Mouse (Mus musculus) 3134 (cell line): Measurements from ENCODE around the gene Pitx2.
A peak's percentile ranks its signal among the peaks of the same experiment; 100 is the strongest.

Experiments
- DNase-seq: peaks from one replicate; pipeline ENCODE4 v3.0.0-alpha.2; 2011; ENCODE audit warnings: low spot score; ENCODE audit not compliant: insufficient read length; ENCODE audit errors: extremely low read depth

Gene Pitx2

GRCm38 (mm10) chr3:129254246-129254645 lies 54.6 kb downstream of the Pitx2 start:
- DNase-seq, result no peak

- no peak for DNase-seq
Observed at GRCm38 (mm10) chr3:129256283-129256682, 56.6 kb downstream of the Pitx2 start.

GRCm38 (mm10) chr3:129256766-129257165 lies 57.1 kb downstream of the Pitx2 start:
- no peak for DNase-seq

GRCm38 (mm10) chr3:129258497-129258896 lies 58.8 kb downstream of the Pitx2 start:
- peak; percentile 16 for DNase-seq
